Mouse (Mus musculus) olfactory bulb, adult 2 months (tissue): ENCODE measurements at regions not wholly inside any gene's neighbourhood (a gene's known extent, or its start where the extent isn't known, plus 50 kb on each side); places are given as distances from the start of the nearest gene placed in this dataset.

Experiments
- CTCF ChIP-seq: fragments of 200-500 bp; IDR thresholded peaks from 2 replicates; pipeline ENCODE4 v1.5.1; 2012; ENCODE audit warnings: low read depth, mild to moderate bottlenecking, low read length, moderate library complexity; ENCODE audit not compliant: insufficient read depth
- POLR2A ChIP-seq: fragments of 200-500 bp; IDR thresholded peaks from 2 replicates; pipeline ENCODE4 v1.6.1; 2012; ENCODE audit warnings: mild to moderate bottlenecking, low read depth, low read length, moderate library complexity; ENCODE audit not compliant: insufficient read depth

DNA sequence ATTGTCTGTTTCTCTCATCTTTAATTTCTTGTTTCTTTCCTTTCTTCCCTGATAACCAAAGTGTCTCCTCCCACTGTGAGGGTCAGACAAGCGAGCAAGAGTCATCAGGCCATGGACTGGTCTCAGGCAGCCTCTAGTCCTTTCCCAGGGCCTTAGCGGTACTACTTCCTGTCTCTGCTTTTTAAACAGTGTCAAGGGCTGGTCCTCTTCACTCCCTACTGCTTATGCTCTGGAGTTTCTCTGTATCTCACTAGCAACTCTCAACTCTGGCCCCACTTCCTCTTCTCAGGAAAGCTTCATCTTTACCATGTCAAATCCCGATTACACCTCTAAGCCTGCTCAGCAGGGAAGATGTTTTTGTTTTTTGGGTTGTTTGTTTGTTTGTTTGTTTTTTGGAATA is 124.1 kb downstream of the Pten start:
- no peak for TF ChIP-seq CTCF
- TF ChIP-seq POLR2A: no peak
